ENCODE assay signal across 8 mouse cellular contexts in the genomic region with DNA sequence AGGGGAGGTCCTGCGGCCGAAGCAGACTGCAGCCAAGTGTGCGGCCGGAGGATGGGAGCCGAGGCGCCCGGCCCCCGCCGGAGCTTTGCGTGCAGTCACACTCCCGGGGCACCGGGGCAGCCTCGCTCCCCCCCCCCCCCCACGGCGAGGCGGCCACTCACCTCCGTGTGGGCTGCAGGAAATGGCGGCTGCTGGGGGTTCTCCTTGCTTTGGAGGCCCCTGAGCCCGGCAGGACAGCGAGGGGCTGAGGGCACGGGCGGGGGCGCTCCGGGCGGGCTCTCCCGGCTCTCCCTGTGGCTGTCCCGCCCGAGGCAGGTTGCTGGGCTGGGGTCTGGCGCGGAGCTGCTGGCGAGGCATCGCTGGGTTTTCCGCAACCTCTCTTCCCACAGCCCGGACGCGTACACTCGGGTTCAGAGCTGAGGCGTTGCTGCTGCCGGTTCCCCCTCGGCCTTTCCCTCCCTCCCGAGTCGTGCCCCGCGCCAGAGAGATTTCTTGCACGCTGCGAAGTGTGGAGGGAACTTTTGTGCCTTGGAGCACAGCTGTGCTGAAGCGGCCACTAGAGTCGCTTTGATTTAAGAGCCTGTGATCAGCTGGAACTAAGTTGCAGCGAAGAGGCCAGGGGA. TPM values are rescaled to one million over a fixed set of nuclear protein-coding genes. Genes with fewer than 3 reads are reported as not detected.
DNase-seq lines count a peak whose midpoint lies in the region; ATAC-seq and TF ChIP-seq lines count a peak whose summit lies in the region.

No protein-coding gene starts in this region.

- H3K4me1 ChIP-seq in intestine, postnatal 0 days (replicated peaks; ENCODE audit: control insufficient read depth, insufficient read depth, low read length): no peaks in the 10 kb centered on the region
- no peaks in the 10 kb centered on the region for H3K4me1 ChIP-seq in stomach, embryonic 15.5 days

- no peak overlapping the region for H3K27ac ChIP-seq in intestine, postnatal 0 days (ENCODE audit: low read depth, low read length)
- peak overlapping the region; percentile 79 for H3K27ac ChIP-seq in stomach, embryonic 15.5 days

- H3K4me2 ChIP-seq in intestine, postnatal 0 days (replicated peaks; ENCODE audit: low read depth): peak overlapping the region; percentile 81
- H3K4me2 ChIP-seq in stomach, embryonic 15.5 days: peak overlapping the region; percentile 53

- no peak; the same call in none of the 2 replicates for ATAC-seq in intestine, postnatal 0 days
- peak; percentile 19 for ATAC-seq in stomach, embryonic 15.5 days (ENCODE audit: insufficient read depth, low FRiP score, low read depth)

- H3K36me3 ChIP-seq in intestine, postnatal 0 days (ENCODE audit: control insufficient read depth, insufficient read depth): no peaks in the 10 kb centered on the region
- H3K36me3 ChIP-seq in stomach, embryonic 15.5 days: no peaks in the 10 kb centered on the region

- 13% methylated on average over 25 of the region's 49 CpGs for WGBS in intestine, postnatal 0 days
- 17% methylated on average over 40 of the region's 49 CpGs for WGBS in stomach, embryonic 15.5 days

- TF ChIP-seq CTCF in intestine, postnatal 0 days (IDR thresholded peaks at IDR 0.05; ENCODE audit: low read depth): no peak

- DNase-seq in right cerebral cortex, adult 18-20 months: peak; percentile 1
- DNase-seq in right cerebral cortex, postnatal 36 days (ENCODE audit: low spot score in 2 of 2): no peak
- peak; percentile 9 to 21 for DNase-seq in cerebellum, postnatal 14 days
- peak; percentile 88 for DNase-seq in heart, adult 11 months
- DNase-seq in lung, postnatal 14 days: peak; percentile 19
- no peak for DNase-seq in T-cell, adult 2 months (ENCODE audit: low spot score)

- peak overlapping the region; percentile 31 for H3K9ac ChIP-seq in intestine, postnatal 0 days (ENCODE audit: low read depth, low read length)
- peak overlapping the region; percentile 25; the same call in 1 of the 2 replicates for H3K9ac ChIP-seq in stomach, embryonic 15.5 days

- no peaks in the 10 kb centered on the region for H3K9me3 ChIP-seq in intestine, postnatal 0 days (ENCODE audit: control insufficient read depth)
- H3K9me3 ChIP-seq in stomach, embryonic 15.5 days: no peaks in the 10 kb centered on the region

- no peaks in the 10 kb centered on the region for H3K27me3 ChIP-seq in intestine, postnatal 0 days (replicated peaks; ENCODE audit: control insufficient read depth, insufficient read depth, low read length)
- H3K27me3 ChIP-seq in stomach, embryonic 15.5 days (replicated peaks): no peaks in the 10 kb centered on the region

- H3K4me3 ChIP-seq in intestine, postnatal 0 days (ENCODE audit: low read depth, low read length): peak overlapping the region; percentile 53
- peak overlapping the region; percentile 58 for H3K4me3 ChIP-seq in stomach, embryonic 15.5 days (replicated peaks)

RNA-seq across cellular contexts. Expression of gene Shroom4, which starts 0.9 kb away (rescaled TPM):
- 0.55 and 0.68 TPM in 2 replicates for polyA plus RNA-seq in intestine, postnatal 0 days (2015; fragmentation: Nextera tagmentation; extraction: Ambion mirVana)
- polyA plus RNA-seq in stomach, embryonic 15.5 days (2015; fragmentation: Nextera tagmentation; extraction: Ambion mirVana): 2.4 and 3.5 TPM in 2 replicates

Comparison
In these comparisons a context has a peak if more than half of its experiments do, and no peak if none do; other contexts are left out.
1. DNase-seq: peak in right cerebral cortex, adult 18-20 months (single experiment), cerebellum, postnatal 14 days (2 of 2), heart, adult 11 months (single experiment) and lung, postnatal 14 days (single experiment); none in right cerebral cortex, postnatal 36 days (0 of 2) and T-cell, adult 2 months (single experiment).